Mouse (Mus musculus): ENCODE results near the gene 5430427O19Rik. TPM values are rescaled to one million over a fixed set of nuclear protein-coding genes. Genes with fewer than 3 reads are reported as not detected.

5430427O19Rik gene
- polyA plus RNA-seq, 1 experiment from 2014 or later, result 0.30 TPM

- ATAC-seq (ENCODE audit: low read depth), result no peak
- Histone ChIP-seq H3K4me2 (ENCODE audit: low read depth, low read length) (no peak overlapping the region), H3K27ac (ENCODE audit: low read length) (no peak overlapping the region), H3K9me3 (ENCODE audit: control insufficient read depth, low read length) (no peaks in the 10 kb centered on the region), H3K9ac (ENCODE audit: low read length) (no peak overlapping the region), H3K27me3 (ENCODE audit: control insufficient read depth, insufficient read depth, low read depth, low read length) (no peaks in the 10 kb centered on the region), H3K4me3 (ENCODE audit: low read length) (no peak overlapping the region), H3K36me3 (ENCODE audit: control insufficient read depth, insufficient read depth, low read length) (no peaks in the 10 kb centered on the region), H3K4me1 (replicated peaks; ENCODE audit: control insufficient read depth, insufficient read depth, low read length) (no peaks in the 10 kb centered on the region)
Measured at GRCm38 (mm10) chrX:85875951-85876350, 5.8 kb downstream of the 5430427O19Rik start.

- no peaks in the 10 kb centered on the region for H3K36me3 ChIP-seq (ENCODE audit: control insufficient read depth, insufficient read depth, low read length)
- H3K27ac ChIP-seq (ENCODE audit: low read length), result no peak overlapping the region
- no peak overlapping the region for H3K9ac ChIP-seq (ENCODE audit: low read length)
- H3K4me2 ChIP-seq (ENCODE audit: low read depth, low read length), result no peak overlapping the region
- H3K4me1 ChIP-seq (replicated peaks; ENCODE audit: control insufficient read depth, insufficient read depth, low read length), result no peaks in the 10 kb centered on the region
- no peaks in the 10 kb centered on the region for H3K9me3 ChIP-seq (ENCODE audit: control insufficient read depth, low read length)
- no peak for ATAC-seq (ENCODE audit: low read depth)
- H3K27me3 ChIP-seq (ENCODE audit: control insufficient read depth, insufficient read depth, low read depth, low read length), result no peaks in the 10 kb centered on the region
- WGBS, result 69% methylated on average over 2 of the region's 2 CpGs
- H3K4me3 ChIP-seq (ENCODE audit: low read length), result no peak overlapping the region
Measured at GRCm38 (mm10) chrX:85877747-85878146, 7.6 kb downstream of the 5430427O19Rik start.

- ATAC-seq (ENCODE audit: low read depth), result no peak
- H3K4me3 ChIP-seq (ENCODE audit: low read length), result no peak overlapping the region
- no peak overlapping the region for H3K4me2 ChIP-seq (ENCODE audit: low read depth, low read length)
- H3K27ac ChIP-seq (ENCODE audit: low read length), result no peak overlapping the region
- no peaks in the 10 kb centered on the region for H3K9me3 ChIP-seq (ENCODE audit: control insufficient read depth, low read length)
- H3K9ac ChIP-seq (ENCODE audit: low read length), result no peak overlapping the region
- H3K36me3 ChIP-seq (ENCODE audit: control insufficient read depth, insufficient read depth, low read length), result no peaks in the 10 kb centered on the region
- no peaks in the 10 kb centered on the region for H3K4me1 ChIP-seq (replicated peaks; ENCODE audit: control insufficient read depth, insufficient read depth, low read length)
- no peaks in the 10 kb centered on the region for H3K27me3 ChIP-seq (ENCODE audit: control insufficient read depth, insufficient read depth, low read depth, low read length)
Measured at GRCm38 (mm10) chrX:85878293-85878692, 8.1 kb downstream of the 5430427O19Rik start.

GRCm38 (mm10) chrX:85879198-85879977 lies 9.2 kb downstream of the 5430427O19Rik start:
- no peak overlapping the region for H3K4me2 ChIP-seq (ENCODE audit: low read depth, low read length)
- H3K27me3 ChIP-seq (ENCODE audit: control insufficient read depth, insufficient read depth, low read depth, low read length), result no peaks in the 10 kb centered on the region
- no peak overlapping the region for H3K9ac ChIP-seq (ENCODE audit: low read length)
- no peak overlapping the region for H3K27ac ChIP-seq (ENCODE audit: low read length)
- no peaks in the 10 kb centered on the region for H3K9me3 ChIP-seq (ENCODE audit: control insufficient read depth, low read length)
- WGBS, result 48% methylated on average over 7 of the region's 7 CpGs
- ATAC-seq (ENCODE audit: low read depth), result 0 out of 2 replicates have a peak, but pooled peaks have one; percentile 31
- no peaks in the 10 kb centered on the region for H3K36me3 ChIP-seq (ENCODE audit: control insufficient read depth, insufficient read depth, low read length)
- H3K4me1 ChIP-seq (replicated peaks; ENCODE audit: control insufficient read depth, insufficient read depth, low read length), result no peaks in the 10 kb centered on the region
- no peak overlapping the region for H3K4me3 ChIP-seq (ENCODE audit: low read length)

- Histone ChIP-seq H3K36me3 (ENCODE audit: control insufficient read depth, insufficient read depth, low read length) (no peaks in the 10 kb centered on the region), H3K4me2 (ENCODE audit: low read depth, low read length) (no peak overlapping the region), H3K27ac (ENCODE audit: low read length) (no peak overlapping the region), H3K4me3 (ENCODE audit: low read length) (no peak overlapping the region), H3K9ac (ENCODE audit: low read length) (no peak overlapping the region), H3K27me3 (ENCODE audit: control insufficient read depth, insufficient read depth, low read depth, low read length) (no peaks in the 10 kb centered on the region), H3K9me3 (ENCODE audit: control insufficient read depth, low read length) (no peaks in the 10 kb centered on the region), H3K4me1 (replicated peaks; ENCODE audit: control insufficient read depth, insufficient read depth, low read length) (no peaks in the 10 kb centered on the region)
- no peak for ATAC-seq (ENCODE audit: low read depth)
- WGBS, result 23% methylated on average over 5 of the region's 5 CpGs
Measured at GRCm38 (mm10) chrX:85886651-85887050, 16.5 kb downstream of the 5430427O19Rik start.

GRCm38 (mm10) chrX:85901195-85901594 lies 31.0 kb downstream of the 5430427O19Rik start:
- WGBS, result 35% methylated on average over 1 of the region's 1 CpGs
- no peak for ATAC-seq (ENCODE audit: low read depth)
- no peak overlapping the region for H3K4me2 ChIP-seq (ENCODE audit: low read depth, low read length)
- no peak overlapping the region for H3K9ac ChIP-seq (ENCODE audit: low read length)
- H3K9me3 ChIP-seq (ENCODE audit: control insufficient read depth, low read length), result no peaks in the 10 kb centered on the region
- H3K27me3 ChIP-seq (ENCODE audit: control insufficient read depth, insufficient read depth, low read depth, low read length), result no peaks in the 10 kb centered on the region
- H3K4me1 ChIP-seq (replicated peaks; ENCODE audit: control insufficient read depth, insufficient read depth, low read length), result no peaks in the 10 kb centered on the region
- no peak overlapping the region for H3K4me3 ChIP-seq (ENCODE audit: low read length)
- no peak overlapping the region for H3K27ac ChIP-seq (ENCODE audit: low read length)
- H3K36me3 ChIP-seq (ENCODE audit: control insufficient read depth, insufficient read depth, low read length), result no peaks in the 10 kb centered on the region

- Histone ChIP-seq H3K9me3 (ENCODE audit: control insufficient read depth, low read length) (no peaks in the 10 kb centered on the region), H3K9ac (ENCODE audit: low read length) (no peak overlapping the region), H3K27me3 (ENCODE audit: control insufficient read depth, insufficient read depth, low read depth, low read length) (no peaks in the 10 kb centered on the region), H3K4me1 (replicated peaks; ENCODE audit: control insufficient read depth, insufficient read depth, low read length) (no peaks in the 10 kb centered on the region), H3K36me3 (ENCODE audit: control insufficient read depth, insufficient read depth, low read length) (no peaks in the 10 kb centered on the region), H3K4me3 (ENCODE audit: low read length) (no peak overlapping the region), H3K4me2 (ENCODE audit: low read depth, low read length) (peak overlapping the region; percentile 21; the same call in 1 of the 2 replicates), H3K27ac (ENCODE audit: low read length) (no peak overlapping the region)
- no peak for ATAC-seq (ENCODE audit: low read depth)
- WGBS, result 40% methylated on average over 3 of the region's 3 CpGs
Measured at GRCm38 (mm10) chrX:85919034-85919433, 48.9 kb downstream of the 5430427O19Rik start.

- Histone ChIP-seq H3K4me3 (ENCODE audit: low read length) (no peak overlapping the region), H3K4me2 (ENCODE audit: low read depth, low read length) (no peak overlapping the region), H3K27ac (ENCODE audit: low read length) (no peak overlapping the region), H3K4me1 (replicated peaks; ENCODE audit: control insufficient read depth, insufficient read depth, low read length) (no peaks in the 10 kb centered on the region), H3K9ac (ENCODE audit: low read length) (no peak overlapping the region), H3K27me3 (ENCODE audit: control insufficient read depth, insufficient read depth, low read depth, low read length) (no peaks in the 10 kb centered on the region), H3K36me3 (ENCODE audit: control insufficient read depth, insufficient read depth, low read length) (no peaks in the 10 kb centered on the region), H3K9me3 (ENCODE audit: control insufficient read depth, low read length) (no peaks in the 10 kb centered on the region)
- ATAC-seq (ENCODE audit: low read depth), result no peak
- WGBS, result 0% methylated on average over 2 of the region's 2 CpGs
Measured at GRCm38 (mm10) chrX:85932991-85933390, 62.8 kb downstream of the 5430427O19Rik start.

Measured in lung, embryonic 16.5 days (tissue).